Mouse (Mus musculus): ENCODE data around the gene Sipa1l2. TPM values are rescaled to one million over a fixed set of nuclear protein-coding genes. Genes with fewer than 3 reads are reported as not detected.
"Not testable (repeated sequence)": the region's sequence is repeated elsewhere in the genome, so short reads cannot be mapped to it uniquely, and the experiment has no call there.

The Sipa1l2 gene
- total RNA-seq, 1 experiment from 2014 or later: 14.4 TPM

DNA sequence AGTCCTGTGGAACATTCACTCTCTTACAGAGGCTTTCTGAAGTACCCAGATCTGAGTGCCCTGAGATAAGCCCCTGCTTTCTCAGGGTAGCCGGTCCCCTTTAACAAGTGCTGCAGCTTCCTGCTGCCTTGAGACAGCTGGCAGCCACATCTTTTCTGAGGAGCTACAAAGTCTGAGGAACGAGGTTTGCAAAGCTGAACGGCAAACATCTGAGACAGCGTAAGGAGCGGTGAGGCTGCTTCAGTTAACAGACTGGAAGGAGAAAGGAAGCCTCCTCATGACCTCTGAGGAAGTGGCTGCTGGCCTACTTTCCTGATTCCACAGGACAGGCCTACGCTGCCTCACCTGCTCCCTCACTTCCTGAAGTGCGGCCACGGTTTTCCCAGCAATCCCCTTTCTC is 135.5 kb downstream of the Sipa1l2 start:
- no peak for ATAC-seq (replicated peaks; ENCODE audit: insufficient number of reproducible peaks, low FRiP score, low TSS enrichment, poor library complexity, severe bottlenecking)

DNA sequence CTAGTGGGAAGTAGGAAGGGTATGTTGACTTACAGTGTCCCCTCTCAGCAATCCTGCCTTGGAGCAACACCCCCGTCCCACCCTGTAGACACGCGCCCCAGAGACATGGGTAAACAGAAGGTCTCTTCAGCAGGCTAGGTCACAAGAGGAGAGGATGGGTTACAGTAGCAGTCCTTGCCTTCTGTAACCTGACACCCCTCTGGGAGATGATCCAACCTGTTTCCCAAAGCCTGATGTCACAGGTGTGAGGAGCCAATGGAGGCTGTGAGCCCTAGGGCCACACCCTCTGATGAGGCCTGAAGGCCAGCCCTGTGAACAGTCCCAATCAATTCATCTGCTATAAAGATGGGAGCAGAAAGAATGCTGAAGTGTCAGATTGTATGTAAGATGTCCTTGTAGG is 138.3 kb downstream of the Sipa1l2 start:
- ATAC-seq (replicated peaks; ENCODE audit: insufficient number of reproducible peaks, low FRiP score, low TSS enrichment, poor library complexity, severe bottlenecking): no peak

DNA sequence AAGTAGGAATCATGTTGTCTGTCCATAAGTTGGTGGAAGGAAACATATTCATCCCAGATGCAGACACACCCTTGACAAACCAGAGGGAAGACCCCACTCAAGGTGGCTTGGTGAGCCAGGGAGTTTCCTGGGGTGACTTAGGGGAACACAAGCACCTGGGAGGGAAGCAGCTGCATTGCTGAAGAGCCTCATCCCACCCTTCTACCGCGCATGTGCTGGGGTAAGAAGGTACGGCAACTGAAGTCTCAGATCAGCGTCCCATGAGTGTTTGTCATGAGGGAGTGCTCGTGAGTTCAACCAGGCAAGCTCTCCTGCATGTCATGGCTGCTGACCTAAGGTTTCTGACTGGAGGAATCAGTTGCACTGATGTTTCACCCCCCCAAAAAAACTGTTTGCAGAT is 138.8 kb downstream of the Sipa1l2 start:
- no peak for ATAC-seq (replicated peaks; ENCODE audit: insufficient number of reproducible peaks, low FRiP score, low TSS enrichment, poor library complexity, severe bottlenecking)

DNA sequence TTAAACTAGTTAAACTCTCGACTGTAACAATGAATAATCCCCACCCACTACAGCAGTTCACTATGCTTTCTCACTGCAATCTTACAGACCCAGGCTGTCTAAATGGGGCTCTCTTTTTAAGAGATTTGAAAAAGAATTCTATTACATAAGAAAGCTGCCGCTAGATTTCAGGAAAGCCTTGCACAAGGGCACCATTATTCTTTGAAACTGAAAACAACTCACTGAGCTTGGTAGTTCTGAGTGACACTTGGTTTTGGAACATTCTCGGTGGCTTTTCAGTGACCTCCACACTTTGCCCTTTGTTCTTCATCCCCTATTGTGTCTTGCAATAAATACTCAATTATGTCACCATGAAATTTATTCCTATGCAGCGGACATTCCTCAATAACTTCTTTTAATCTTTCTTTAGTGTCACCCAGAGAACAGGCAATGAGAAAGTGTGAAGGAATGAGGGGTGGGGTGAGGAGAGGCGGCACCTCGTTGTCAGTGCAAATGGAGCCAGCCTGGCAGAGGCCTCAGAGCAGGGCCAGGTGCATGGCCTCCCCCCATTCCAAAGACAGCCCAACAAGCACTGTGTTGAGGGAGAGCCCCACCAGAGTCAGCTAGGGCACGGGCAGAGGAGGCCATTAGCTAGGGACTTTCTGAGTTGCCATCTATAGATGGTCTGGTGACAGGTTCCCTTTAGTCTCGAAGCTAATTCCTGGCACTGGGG is 140.5 kb downstream of the Sipa1l2 start:
- no peak for ATAC-seq (replicated peaks; ENCODE audit: insufficient number of reproducible peaks, low FRiP score, low TSS enrichment, poor library complexity, severe bottlenecking)

DNA sequence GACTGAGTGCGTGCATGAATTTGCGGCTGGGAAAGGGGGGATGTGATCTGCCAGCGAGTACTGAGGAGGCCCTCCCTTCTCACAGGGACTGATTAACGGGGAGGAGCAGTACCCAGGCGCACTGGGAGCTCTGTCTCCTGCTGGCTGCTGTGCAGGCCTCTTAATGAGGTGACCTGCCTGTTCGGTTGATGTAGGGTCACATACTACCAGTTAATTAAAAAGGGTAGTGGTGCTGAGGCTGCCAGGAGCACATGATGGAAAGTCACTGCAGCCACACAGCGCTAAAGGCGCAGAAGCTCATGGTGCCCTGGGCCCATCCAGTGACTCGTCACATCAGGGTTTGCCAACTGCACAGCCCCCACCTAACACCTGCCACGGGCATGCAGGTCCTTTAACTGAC is 145.7 kb downstream of the Sipa1l2 start:
- no peak for ATAC-seq (replicated peaks; ENCODE audit: insufficient number of reproducible peaks, low FRiP score, low TSS enrichment, poor library complexity, severe bottlenecking)

DNA sequence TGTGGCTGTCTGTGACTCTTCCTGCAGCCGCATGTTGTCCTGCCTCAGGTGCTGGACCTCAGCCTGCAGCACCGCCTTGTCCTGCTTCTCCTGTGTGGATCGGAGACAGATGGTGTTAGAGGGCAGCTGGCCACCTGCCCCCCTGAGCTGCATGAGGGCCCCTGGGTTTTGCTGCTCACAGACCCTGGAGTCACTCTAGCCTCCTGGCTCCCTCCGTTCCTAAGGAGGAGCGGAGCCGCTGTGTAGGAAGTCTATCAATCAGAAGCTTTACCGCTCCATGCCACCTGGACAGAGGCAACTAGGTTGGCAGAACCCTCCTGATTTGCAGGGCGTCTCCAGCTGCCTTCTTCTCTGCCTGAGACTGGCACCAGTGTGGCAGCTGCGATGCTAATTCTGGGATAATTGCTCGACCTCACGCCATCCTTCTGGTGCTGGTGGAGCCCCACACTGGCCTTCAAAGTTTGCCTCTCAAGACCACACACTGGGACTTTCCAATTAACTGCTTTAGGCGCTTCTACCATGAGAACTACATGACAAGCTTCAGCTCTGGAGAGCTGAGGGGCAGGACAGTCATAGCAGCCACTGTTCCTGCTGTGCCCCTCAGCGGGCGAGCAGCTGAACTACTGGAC is 150.3 kb downstream of the Sipa1l2 start:
- no peak for ATAC-seq (replicated peaks; ENCODE audit: insufficient number of reproducible peaks, low FRiP score, low TSS enrichment, poor library complexity, severe bottlenecking)

DNA sequence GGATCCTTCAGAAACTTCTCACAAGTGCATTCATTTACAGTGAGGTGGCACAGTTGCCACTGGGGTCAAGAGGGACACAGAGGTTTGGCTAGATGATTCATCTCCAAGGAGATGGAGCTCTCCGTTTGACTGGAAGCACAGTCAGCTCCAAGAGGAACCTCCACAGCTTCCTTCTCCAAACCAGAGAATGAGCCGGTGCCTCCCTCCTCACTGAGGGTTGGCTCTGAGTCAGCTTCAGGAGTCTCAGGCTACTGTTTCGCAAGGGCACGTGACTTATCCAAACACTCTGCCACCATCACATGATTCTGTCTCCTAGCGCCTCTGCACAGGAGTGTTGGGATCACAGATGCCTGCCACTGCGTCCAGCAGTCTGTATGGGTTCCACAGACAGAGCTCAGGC is 153.5 kb downstream of the Sipa1l2 start:
- ATAC-seq (replicated peaks; ENCODE audit: insufficient number of reproducible peaks, low FRiP score, low TSS enrichment, poor library complexity, severe bottlenecking): no peak

DNA sequence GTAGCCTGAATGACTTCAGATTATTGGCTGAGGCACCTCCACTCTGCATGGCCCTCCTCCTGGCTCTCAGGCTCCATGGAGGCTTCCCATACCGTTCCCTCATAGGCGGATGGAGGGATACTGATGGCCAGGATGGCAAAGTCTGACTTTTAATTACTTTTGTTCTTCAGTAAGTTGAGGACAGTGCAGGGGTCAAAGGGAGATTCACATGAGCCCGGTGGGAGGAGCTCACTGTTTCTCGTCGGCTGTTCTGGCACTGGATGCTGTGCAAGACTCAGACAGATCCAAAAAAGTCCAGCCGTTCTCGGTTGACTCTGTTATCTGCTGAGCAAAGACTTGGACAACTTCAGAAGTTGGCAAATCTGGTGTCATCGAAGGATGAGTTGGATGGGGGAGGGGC is 155.0 kb downstream of the Sipa1l2 start:
- ATAC-seq (replicated peaks; ENCODE audit: insufficient number of reproducible peaks, low FRiP score, low TSS enrichment, poor library complexity, severe bottlenecking): no peak

DNA sequence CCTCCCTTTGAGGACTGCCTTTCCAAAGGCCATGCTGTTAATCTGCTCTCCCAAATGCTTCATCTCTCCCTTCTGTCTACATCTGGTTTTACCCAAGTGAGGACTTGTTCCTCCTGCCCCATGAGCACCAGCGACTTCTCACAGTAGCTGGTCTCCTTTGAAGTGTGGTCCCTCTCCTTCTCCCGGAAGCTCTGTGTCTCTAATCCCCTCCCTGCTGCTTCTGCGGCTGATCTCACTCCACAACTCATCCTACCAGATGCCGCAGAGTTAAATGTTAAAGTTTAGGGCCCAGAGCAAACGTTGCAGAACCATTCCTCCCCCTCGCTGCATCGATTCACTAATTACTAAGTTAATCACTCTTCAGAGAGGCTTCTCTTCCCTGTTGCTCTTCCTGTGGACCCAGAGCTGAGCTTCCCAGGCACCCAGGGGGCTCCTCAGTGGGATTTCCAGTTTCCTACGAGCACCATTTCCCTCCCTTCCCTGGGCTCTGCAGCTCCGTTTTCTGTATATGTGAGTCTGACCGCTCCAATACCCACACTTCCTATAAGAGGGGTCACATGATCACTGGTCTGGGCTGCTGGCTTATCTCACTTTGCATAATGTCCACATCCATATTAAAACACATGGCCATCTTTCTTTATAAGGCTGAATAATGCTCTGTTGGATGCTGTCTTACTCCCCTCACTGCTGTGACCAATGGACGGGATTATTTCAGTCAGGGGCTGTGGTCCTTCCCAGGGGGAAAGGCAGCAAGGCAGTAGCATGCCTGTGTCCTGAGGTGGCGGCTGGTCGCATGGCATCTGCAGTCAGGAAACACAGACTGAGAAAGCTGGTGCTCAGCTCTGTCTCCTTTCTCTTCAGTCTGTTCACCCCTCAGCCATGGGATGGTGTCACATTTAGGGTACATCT is 156.4 kb downstream of the Sipa1l2 start:
- no peak for ATAC-seq (replicated peaks; ENCODE audit: insufficient number of reproducible peaks, low FRiP score, low TSS enrichment, poor library complexity, severe bottlenecking)

DNA sequence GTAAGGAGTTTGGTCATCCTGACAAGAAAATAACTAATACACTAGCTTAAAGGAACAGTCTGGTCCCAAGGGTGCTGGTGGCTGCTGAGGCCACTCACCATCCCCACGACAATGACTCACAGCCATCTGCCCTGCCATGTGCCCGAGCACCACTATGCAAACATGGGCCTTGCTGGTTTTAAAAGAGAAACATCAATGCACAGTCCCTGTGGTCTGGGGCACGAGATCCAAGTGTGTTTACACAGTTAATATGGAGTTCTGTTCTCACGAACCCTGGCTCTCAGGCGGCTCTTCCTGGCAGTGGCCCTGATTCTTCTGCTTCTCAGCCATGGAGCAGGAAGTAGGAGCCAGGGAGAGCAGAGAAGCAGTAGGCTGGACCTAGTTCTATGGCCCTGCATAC is 159.0 kb downstream of the Sipa1l2 start:
- no peak for ATAC-seq (replicated peaks; ENCODE audit: insufficient number of reproducible peaks, low FRiP score, low TSS enrichment, poor library complexity, severe bottlenecking)

DNA sequence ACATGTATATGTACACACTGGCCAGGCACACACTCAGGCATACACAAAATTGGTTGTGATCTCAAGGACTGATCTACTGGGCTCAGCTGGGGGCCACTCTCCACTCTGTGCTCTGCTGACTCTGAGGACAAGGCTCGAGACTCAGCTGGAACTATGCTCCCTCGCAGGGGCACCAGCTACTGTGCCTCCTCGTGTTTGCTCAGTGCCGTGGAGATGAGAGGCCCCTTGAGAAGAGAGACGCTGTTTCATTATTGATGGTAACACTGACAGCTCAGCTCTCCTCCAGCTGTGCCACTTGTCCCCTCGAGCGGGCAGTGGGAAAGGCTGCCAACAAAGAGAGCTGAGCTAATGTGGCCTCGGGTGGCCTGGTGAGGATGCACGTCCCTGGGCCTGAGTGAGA is 161.9 kb downstream of the Sipa1l2 start:
- ATAC-seq (replicated peaks; ENCODE audit: insufficient number of reproducible peaks, low FRiP score, low TSS enrichment, poor library complexity, severe bottlenecking): no peak

DNA sequence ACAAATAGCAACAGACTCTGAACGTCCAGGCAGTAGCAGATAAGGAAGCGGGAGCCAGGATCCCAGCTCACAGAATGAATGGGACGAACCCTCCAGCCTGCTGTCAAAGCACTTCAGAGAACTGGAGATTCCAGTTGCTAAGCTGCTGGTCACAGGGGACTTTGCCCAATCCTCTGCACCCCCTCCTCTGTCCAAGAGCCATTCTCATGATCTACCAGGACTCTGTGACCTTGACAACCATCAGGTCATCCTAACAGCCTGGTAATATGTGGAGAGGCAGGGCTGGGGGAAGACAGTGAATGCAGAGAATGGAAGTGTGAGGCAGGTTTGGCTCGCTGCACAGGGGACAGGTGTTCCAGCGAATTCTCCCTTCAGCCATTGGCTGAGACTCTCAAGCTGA is 163.2 kb downstream of the Sipa1l2 start:
- ATAC-seq (replicated peaks; ENCODE audit: insufficient number of reproducible peaks, low FRiP score, low TSS enrichment, poor library complexity, severe bottlenecking): no peak

DNA sequence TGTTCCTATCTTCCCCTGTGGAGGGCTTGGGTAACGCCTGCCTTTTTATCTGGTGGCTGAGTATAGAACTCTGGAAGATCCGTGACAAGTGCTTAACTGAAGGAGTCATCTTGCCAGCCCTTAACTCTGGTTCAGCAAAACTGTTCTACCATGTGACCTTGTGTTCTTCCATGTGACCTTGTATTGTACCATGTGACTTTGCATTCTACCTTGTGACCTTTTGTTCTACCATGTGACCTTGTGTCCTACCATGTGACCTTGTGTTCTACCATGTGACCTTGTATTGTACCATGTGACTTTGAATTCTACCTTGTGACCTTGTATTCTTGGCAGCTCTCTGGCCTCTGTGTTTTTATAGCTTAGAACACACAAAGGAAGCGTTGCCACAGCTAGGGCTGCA is 168.3 kb downstream of the Sipa1l2 start:
- no peak for ATAC-seq (replicated peaks; ENCODE audit: insufficient number of reproducible peaks, low FRiP score, low TSS enrichment, poor library complexity, severe bottlenecking)

DNA sequence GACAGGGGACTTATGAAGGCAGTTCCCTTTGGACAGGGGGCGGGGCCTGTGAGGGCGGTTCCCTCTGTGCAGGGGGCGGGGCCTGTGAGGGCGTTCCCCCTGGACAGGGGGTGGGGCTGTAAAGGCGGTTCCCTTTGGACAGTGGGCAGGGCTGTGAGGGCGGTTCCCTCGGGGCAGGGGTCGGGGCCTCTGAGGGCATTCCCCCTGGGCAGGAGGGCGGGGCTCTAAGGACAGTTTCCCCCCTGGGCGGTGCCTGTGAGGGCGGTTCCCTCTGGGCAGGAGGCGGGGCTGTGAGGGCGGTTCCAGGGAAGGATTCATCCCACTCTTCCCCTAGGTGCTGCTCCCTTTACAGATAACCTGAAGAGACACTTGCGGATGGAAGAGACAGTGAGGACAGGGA is 171.6 kb downstream of the Sipa1l2 start:
- no peak for ATAC-seq (replicated peaks; ENCODE audit: insufficient number of reproducible peaks, low FRiP score, low TSS enrichment, poor library complexity, severe bottlenecking)

DNA sequence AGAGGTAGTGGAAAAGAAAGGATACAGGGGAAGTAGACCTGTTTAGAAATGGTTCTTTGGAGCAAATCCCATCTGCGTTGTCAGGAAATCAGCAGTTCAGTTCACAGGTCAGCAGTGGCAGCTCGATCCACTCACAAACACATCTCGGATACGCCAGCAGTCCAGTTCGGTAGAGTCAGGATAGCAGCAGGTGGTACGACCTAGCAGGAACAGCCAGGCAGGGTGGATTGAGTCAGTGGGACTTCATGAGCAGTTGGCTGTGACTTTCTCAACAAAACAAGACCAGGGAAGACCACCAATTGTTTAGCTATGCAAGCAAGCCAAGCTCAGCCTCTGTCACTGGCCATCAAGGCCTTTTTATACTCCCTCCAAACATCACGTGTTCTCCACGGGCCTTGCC is 173.9 kb downstream of the Sipa1l2 start:
- ATAC-seq (replicated peaks; ENCODE audit: insufficient number of reproducible peaks, low FRiP score, low TSS enrichment, poor library complexity, severe bottlenecking): not testable (repeated sequence)

DNA sequence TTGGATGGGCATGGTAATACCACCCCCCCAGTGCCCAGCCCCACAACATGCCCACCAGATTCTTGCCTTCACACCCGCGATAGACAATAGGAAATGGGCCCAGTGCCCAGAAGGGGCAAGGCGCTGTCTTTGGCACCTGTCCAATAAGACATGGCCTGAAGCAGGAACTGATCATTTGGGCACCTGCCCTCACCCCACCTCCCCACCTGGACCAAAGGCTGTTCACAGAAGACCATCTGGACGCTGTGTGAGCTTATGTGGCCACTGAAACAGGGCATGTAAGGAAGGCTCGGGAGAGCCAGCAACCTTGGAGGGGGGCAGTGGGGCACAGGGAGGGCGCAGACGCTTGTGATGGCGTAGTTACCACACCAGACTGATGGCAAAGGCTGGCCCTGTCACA is 174.6 kb downstream of the Sipa1l2 start:
- no peak for ATAC-seq (replicated peaks; ENCODE audit: insufficient number of reproducible peaks, low FRiP score, low TSS enrichment, poor library complexity, severe bottlenecking)

DNA sequence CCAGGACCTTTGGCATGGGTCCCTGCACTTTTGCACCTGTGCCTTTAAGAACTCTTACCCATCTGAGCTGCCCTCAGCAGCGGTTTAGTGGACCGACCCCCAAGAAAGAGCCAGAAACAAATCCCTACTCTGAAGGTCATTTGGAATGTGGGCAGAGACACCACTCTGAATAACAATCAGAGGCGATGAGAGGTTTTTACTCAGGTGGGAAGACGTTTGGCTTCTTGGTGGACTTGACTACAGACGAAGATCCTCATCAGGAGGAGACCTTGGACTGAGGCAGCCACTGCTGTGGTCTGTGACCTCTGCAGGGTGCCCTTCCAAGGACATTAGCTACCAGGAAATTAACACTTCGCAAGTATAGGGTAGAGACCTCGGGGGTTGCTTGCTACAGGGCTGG is 177.9 kb downstream of the Sipa1l2 start:
- ATAC-seq (replicated peaks; ENCODE audit: insufficient number of reproducible peaks, low FRiP score, low TSS enrichment, poor library complexity, severe bottlenecking): no peak

DNA sequence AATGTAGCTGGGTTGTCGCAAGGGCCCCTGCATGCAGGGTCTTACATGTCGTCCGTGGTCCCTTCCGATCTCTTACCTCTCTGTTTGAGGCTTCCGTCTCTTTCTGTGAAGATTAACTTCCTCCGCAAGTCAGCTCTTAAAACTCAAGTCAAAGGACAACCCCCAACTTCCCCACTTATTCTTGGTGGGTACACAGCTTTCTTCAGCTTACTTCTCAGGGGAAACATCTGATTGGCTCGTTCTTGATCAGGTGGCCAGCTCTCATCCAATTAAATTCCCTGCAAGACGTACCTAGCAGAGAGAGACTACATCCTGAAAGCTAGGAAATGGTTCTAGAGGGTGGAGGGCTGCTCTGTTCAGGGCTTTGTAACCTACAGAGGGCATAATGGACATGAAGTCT is 178.3 kb downstream of the Sipa1l2 start:
- ATAC-seq (replicated peaks; ENCODE audit: insufficient number of reproducible peaks, low FRiP score, low TSS enrichment, poor library complexity, severe bottlenecking): 0 out of 2 replicates have a peak, but pooled peaks have one; percentile 31

DNA sequence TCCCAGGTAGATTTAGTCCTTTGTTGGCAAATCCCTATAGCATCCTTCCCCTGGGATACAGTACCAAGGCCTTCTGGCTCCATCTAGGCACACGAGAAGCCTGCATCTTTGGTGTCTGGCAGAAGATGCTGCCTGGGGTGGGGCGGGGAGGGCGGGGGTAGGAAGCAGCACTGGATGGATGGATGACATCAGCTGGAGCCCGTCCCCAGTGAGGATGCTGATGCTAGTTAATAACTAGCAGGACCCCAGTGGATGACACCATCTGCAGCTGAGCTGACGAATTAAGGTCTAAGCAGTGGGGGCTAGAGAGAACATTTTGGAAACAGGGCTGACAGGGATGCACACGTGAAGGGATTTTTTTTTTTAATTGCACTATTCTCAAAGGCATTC is 179.1 kb downstream of the Sipa1l2 start:
- no peak for ATAC-seq (replicated peaks; ENCODE audit: insufficient number of reproducible peaks, low FRiP score, low TSS enrichment, poor library complexity, severe bottlenecking)
